Mouse (Mus musculus) telencephalon, adult 2 months (tissue): Measurements from ENCODE around the gene Khdc4.
"Not testable (repeated sequence)": the region's sequence is repeated elsewhere in the genome, so short reads cannot be mapped to it uniquely, and the experiment has no call there.

Experiments
- DNase-seq: peaks from one replicate; pipeline ENCODE4 v3.0.0-alpha.2; 2011; ENCODE audit warnings: low read depth, low spot score

Khdc4 gene

DNA sequence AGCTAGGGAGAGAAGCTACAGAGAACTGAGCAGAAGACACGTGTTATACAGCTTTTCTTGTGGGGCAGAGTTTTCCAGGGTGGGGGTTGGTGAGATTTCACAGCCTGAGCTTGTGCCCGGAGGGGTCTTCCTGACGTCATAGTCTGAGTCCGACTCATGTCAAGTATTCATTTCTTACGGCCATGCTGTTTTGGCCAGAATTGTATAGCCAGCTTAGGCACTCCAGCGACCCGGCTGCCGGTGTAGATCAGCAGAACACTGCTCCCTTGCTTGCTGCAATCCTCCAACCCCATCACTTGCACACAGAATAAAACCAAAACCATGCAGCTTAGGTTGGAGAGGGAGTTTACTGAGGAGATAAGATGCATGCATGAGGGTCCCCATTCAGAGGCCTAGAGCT lies 30.0 kb upstream of the Khdc4 start:
- DNase-seq: no peak

DNA sequence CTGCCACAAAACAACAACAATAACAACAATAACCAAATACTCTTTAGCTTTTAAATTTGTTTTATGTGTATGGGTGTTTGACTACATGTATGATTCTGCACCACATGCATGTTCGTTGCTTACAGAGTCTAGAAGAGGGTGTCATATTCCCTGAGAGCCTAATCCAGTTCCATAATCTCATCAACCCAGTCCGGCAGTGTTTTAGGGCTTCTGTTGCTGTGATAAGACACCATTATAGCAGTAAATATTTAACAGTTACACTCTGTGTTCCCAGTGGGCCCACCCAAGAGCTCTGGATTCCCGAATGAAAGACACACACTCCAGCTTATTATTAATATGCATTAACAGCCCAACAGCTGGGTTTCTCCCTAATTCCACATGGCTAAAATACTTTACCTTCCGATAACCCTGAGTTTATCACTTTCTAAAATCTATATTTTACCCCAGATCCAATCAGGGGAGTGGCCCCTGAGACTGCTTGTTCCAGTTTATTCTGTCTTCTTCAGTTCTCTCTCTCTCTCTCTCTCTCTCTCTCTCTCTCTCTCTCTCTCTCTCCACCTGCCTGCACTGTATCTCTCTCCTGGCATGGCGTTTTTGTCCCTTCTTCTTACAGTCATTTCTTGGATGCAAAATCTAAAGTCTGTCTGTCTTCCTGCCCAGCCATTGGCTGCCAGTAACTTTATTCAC lies 27.0 kb upstream of the Khdc4 start:
- no peak for DNase-seq

DNA sequence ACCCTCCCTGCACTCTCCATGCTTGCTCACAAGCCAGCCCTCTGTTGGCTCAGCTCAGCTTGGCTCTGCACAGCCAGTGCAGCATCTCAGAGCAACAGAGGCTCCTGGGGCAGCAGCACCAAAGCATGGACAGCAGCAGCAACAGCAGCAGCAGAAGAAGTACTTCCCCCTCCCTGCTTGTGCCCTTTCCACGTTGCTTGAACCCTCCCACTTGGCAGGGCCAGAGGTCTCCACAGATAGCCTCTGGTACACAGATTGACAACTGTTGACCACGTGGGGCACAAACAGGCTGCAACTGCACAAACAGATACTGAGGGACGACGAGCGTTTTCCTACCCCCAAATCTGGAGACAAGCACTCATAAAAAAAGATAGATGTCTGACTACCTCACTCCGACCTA lies 25.8 kb upstream of the Khdc4 start:
- no peak for DNase-seq

DNA sequence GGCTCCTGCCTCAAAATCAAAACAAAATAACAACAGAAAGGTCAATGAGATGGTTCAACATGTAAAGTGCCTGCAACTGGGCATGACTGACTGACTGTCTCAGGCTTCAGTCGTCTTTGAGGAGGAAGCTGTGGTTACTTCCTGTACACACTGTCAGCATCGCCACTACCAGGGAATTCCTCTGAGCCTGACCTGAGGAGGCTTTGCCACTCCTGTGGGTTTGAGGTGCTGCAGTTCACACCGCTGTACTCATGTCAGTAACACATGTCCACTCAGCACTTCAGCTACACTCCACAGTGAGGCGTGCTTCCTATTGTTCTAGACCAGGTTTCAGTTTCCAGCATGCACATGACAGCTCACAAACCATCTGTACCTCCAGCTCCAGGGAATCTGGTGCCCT lies 21.5 kb upstream of the Khdc4 start:
- no peak for DNase-seq

DNA sequence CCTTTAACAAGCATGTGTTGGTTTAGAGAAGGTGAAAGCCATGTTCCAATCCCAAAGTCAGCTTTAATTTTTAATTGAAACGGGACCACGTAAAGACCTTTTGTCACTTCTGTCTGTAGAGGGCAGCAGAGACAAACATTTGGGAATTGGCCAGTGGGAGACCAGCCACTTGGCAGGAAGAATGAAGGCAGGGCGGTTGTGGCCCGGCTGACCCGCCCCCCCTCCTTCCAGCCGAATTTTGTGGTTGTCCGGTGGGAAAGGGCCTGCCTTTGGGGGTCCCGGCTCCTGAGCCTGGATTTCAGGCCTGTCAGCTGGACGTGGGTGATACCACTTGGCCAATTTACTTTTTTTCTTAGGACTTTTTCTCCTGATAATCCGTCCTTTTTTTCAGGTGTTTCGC lies 8.2 kb upstream of the Khdc4 start:
- peak; percentile 47 for DNase-seq

DNA sequence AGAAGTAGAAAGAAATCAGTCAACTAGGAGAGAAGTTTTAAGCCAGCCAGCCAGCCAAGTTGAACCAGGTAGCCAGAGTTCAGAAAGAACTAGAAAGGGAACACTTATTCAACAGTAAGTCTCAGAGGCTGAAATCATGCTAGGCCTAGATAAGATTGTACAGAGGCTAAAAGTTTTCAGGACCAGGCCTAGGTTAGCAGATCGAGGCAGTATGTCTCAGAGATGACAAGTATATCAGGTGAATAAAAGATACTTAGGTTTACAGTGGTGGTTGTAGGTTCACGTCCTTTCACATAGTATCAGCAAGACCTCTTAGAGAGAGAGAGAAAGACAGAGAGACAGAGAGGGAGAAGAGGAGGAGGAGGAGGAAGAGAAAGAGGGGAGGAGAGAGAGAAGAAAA lies 1.8 kb upstream of the Khdc4 start:
- DNase-seq: no peak

DNA sequence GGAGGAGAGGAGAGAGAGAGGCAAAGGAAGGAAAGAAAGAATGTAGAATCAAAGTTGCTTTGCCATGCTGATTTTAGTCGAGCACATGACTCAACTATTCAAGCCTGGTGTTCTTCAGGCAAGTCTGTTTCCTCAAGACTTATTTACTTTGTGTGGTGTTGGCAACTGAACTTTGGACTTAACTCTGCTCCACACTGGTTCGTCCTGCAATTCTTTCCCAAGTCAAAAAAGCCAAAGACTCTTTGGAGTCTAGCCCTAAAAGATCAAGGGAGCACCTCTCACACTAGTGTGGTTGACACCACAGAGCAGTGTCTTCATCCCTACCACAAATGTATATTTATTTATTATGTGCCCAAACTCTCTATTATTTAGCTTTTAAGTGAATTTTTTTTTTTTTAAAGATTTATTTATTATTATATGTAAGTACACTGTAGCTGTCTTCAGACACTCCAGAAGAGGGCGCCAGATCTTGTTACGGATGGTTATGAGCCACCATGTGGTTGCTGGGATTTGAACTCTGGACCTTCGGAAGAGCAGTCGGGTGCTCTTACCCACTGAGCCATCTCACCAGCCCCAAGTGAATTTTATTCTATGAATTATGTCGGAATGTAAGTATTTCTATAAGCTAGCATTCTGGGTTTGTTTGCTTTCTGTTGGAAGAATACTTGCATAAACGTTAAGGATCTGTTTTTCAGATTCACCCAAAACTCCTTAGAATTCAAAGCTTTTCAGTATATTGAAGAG lies 1.2 kb upstream of the Khdc4 start:
- no peak for DNase-seq

DNA sequence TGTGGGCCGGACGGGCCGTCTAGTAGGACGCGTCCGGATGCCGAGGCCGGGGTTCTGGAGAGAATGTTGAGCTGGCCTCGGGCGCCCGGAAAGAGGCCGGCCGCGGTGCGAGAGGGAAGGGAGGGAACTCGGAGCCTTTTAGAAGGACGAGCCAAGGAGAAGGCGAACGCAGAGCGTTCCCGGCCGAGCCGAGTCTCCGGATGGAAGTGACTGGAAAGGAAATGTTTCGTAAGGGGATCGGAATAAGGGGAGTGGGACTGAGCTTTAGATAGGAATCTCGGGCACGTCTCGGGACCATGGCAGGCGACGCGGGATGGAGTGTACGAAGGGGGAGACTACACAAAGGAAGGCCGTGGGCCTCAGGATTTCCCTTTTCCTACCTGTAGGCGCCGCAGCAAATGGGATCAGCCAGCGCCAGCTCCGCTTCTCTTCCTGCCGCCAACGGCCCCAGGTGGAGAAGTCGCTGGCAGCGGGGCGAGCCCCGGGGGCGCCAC lies 402 bp downstream of the Khdc4 start:
- DNase-seq: peak; percentile 26

DNA sequence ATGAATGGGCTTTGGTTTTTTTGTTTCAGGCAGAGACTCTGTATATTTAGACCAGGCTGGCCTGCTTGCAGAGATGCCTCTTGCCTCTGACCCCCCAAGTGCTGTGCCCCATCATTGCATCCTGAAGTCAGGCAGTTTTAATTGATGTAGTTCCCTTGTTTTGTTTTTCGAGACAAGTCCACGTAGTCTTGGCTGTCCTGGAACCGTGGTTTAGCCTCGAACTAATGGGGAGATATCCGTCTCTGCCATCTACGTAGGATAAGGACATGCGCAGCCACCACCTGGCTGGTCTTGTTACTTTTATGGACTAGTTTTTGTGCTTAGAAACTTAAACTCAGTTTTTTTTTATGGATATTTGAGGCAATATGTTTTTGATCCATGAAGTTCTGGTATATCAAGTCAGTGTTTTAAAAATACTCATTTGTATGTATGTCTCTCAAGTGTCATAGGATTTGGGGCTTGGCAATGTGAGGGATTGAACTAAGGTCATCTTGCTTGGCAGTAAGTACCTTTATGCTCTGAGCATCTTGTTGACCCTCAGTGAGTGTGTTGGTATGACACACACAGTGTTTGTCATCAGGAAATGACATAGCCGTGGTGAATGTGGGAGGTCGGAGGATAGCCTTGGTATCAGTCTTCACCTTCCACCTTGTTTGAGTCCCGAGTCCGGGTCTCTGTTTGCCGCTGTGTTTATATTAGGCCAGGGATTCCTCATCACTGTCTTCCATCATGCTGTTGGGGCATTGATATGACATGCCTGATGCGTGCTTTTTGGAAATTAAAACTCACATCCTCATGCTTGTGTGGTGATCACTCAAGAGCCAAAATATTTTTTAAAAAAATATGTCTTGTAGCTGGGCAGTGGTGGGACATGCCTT lies 1.4 kb downstream of the Khdc4 start:
- no peak for DNase-seq

DNA sequence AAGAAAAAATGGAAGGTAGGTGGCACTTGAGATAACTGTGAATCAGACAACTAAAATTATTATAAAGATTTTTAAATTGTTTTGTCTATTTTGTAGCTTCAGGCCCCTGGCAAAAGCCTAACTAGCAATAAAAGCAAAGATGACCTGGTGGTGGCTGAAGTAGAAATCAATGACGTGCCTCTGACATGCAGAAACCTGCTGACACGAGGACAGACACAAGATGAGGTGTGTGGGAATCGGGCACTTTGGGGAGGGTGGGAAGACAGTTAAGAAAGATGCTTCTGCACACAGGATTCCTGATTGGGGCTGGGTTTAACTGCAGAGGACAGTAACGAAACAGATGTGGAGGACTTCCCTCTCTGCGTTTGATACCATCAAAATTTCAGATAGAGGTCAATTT lies 3.5 kb downstream of the Khdc4 start:
- DNase-seq: no peak

DNA sequence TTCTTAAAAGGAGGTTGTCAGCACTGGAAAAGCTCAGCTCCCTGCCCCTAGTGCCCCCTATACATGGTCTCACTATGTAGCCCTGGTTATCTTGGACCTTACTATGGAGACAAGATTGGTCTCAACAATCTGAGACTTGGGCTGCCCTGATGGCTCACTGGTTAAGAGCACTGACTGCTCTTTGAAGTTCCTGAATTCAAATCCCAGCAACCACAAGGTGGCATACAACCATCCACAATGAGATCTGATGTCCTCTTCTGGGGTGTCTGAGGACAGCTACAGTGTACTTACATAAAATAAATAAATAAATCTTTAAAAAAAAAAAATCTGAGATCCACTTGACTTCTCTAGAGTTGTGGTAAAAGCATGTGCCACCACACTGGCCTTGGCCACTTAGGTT lies 9.9 kb downstream of the Khdc4 start:
- no peak for DNase-seq

DNA sequence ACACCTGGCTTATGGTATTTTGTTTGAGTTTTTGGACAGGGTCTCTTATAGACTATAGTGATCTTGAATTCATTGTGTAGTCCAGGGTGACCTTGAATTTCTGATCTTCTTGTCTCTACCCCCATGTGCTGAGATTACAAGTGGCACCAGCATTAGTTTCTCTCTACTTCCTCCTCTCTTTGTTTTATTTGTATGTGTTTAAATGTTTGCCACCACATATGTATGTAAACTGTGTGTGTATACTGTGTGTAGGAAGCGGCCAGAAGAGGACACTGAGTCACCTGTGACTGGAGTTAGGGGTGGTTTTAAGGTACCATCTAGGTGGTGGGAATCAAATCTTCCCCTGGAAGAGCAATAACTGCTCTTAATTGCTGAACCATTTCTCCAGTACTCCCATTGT lies 12.4 kb downstream of the Khdc4 start:
- no peak for DNase-seq

DNA sequence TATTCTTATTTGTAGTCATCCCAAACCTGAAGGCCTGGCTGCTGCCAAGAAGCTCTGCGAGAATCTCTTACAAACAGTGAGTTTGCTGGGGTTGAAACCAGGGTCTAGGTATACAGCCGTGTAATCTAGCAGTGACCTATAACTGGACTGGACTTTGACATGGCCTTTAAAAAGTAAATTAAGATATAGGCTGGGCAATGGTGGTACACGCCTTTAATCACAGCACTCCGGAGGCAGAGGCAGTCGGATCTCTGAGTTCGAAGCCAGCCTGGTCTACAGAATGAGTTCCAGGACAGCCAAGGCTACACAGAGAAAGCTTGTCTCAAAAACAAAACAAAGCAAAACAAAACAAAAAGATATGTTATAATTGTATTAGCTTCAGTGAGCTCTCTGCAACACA lies 13.2 kb downstream of the Khdc4 start:
- no peak for DNase-seq

DNA sequence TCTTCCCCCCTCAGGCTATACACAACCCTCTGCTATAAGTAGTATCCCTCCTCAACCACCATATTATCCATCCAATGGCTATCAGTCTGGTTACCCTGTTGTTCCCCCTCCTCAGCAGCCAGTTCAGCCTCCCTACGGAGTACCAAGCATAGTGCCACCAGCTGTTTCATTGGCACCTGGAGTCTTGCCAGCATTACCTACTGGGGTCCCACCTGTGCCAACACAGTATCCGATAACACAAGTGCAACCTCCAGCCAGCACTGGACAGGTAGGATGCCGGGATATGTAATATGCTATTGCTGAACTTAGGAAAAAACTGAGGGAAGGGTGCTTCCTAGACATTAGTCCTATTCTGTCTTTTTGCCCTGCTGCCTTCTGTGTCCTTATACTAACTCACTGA lies 14.6 kb downstream of the Khdc4 start:
- no peak for DNase-seq

DNA sequence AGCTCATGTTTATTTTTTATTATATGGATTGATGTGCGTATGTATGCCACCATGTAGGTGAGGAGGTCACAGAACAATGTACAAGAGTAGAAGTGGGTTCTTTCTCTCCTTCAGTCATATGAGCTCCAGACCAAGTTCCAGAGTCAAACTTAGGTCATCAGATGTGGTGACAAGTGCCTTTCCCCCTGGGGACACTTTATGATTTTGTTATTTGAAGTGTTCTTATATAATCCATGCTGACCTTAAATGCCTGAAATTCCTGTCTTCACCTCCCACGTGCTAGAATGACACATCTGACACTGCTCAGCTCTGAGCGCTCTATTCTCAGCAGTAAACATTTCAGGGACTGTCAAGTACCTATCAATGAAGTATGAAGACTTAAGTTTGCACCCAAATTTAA lies 15.6 kb downstream of the Khdc4 start:
- no peak for DNase-seq

DNA sequence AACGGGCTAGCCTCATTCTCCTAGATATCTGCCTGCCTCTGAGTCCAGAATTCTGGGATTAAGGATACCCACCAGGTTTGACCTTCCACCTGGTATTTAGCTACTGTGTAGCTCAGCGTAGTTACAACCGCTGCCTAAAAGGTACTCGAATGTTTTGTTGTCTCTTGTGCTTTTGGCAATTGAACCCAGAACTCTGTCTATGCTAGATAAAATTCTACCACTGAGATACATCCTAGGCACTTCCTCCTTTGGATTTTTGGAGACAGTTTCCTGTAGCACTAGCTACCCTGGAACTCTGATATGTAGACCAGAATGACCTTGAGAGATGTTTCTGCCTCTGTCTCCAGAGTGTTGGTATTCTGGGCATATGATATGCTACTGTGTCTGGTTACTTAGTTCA lies 28.1 kb downstream of the Khdc4 start:
- no peak for DNase-seq

DNA sequence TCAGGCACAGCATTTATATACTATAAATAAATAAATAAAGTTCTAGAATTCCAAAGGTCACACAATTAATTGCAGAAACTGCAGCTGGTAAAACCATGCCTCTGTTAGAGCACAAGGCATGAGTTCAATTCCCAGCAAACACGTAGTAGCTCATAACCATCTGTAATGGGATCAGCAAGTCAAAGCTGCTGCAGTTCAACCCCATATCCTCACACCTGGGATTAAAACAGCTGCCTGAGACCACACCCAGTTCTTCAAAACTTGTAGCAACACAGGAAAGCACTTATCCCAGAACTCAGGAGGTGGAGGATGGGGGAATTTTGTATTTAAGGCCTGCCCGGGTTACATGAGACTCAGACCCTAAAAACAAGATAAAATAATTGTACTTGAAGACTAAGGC lies 29.1 kb downstream of the Khdc4 start:
- no peak for DNase-seq

DNA sequence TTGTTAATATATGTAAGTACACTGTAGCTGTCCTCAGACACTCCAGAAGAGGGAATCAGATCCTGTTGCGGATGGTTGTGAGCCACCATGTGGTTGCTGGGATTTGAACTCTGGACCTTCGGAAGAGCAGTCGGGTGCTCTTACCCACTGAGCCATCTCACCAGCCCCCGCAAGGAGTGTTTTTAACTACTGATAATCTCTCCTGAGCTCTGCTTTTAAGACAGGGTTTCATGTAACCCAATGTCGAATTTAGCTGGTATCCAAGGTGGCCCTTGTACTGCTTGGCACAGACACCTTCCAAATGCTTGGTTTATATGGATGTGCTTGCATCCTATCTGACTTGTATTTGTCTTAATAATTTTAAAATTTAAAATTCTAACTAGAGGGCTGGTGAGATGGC lies 30.1 kb downstream of the Khdc4 start:
- not testable (repeated sequence) for DNase-seq

DNA sequence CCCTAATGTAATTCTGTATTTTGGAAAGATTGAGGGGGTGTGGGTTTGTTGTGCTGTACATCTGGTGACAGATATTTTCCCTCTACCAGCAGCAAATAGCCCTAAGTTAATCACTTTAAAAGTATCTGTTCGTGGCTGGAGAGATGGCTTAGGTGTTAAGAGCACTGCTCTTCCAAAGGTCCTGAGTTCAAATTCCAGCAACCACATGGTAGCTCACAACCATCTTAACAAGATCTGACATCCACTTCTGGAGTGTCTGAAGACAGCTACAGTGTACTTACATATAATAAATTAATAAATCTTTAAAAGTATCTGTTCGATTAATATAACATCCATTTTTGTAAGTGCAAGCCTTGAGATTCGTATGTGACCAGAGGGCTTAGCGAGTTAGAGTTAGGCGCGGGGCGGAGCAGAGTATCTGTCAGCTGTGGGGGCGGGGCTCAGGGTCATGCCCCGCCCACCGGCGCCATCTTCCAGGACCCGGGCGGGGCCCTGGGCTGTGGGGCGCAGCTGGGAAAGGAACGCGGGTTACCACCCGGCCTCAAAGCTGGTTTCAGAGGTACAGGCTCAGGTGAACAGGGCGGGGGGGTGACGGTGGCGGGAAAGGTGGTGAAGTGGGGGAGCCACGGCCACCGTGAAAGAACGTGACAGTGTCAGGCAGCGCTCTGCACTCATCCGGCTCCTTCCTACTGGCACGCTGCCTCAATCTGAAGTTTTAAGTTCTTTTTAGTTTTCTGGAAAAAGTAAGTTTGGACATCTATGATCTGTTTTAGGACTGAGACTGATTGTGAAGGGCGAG lies 31.0 kb downstream of the Khdc4 start, which contains the start of gene Rit1:
Rit1 (plus strand) TSS at position 440 of the 799 bp plus-strand sequence.
- peak; percentile 43 for DNase-seq

DNA sequence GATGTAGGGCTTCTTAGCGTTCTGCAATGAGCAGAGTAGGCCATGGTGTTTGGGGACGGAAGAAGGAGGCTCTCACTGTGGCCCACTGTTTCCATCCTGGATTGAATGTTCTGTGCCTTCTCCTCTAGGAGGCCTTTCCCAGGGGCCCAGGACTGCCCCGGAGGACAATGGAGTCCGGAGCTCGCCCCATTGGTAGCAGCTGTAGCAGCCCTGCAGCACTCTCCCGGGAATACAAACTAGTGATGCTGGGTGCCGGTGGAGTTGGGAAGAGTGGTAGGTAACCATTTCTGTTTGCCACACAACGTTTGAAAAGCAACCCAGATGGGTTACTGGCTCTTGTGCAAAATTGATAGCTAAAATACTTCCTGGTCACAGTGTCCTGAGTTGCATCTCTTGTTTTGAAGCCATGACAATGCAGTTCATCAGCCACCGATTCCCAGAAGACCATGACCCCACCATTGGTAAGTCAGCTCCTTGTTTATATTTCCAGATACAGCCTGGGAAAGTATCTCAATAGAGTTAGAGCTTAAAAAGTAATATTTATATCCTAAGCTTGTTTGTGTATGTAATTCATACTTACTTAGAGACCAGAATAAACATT lies 31.7 kb downstream of the Khdc4 start:
- no peak for DNase-seq

DNA sequence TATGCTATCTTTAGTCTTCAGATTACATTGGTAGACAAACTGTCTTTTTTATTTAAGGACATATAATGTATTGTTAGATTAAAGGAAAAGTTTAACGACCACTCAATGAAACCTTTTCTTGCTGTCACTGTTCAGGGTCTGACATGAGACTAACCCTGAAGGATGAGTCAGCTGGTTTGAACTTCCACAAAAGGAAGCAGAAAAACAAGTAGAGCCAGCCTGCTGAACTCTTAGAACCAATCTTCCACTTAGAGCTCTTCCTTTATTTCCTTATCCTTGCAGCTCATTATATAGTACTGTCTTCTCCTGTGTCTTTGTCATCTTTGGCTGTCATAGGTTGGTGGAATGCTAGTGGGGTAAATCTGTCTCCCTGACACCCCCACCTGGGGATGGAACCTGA lies 32.2 kb downstream of the Khdc4 start:
- DNase-seq: no peak
